Mouse (Mus musculus): Measurements from ENCODE around the gene Pltp. TPM values are rescaled to one million over a fixed set of nuclear protein-coding genes. Genes with fewer than 3 reads are reported as not detected.

Gene Pltp
- total and polyA plus RNA-seq, 3 experiments = 0.85 to 5.5 (median 0.94) TPM

GRCm38 (mm10) chr2:164898008-164898407 is 40.5 kb upstream of the Pltp start:
- Histone ChIP-seq H3K9ac (ENCODE audit: insufficient read depth, low read depth) (no peak overlapping the region), H3K79me2 (replicated peaks; ENCODE audit: control insufficient read depth, extremely low read depth, insufficient read depth, poor library complexity, severe bottlenecking) (no peaks in the 10 kb centered on the region), H3K4me1 (ENCODE audit: control insufficient read depth in 1 of 2, insufficient read depth in 2 of 2) (peaks cover 0 to 5% of the 10 kb centered on the region in 2 experiments; a peak in 1 of 4 replicates), H3K4me3 (replicated peaks in 1 of 3; ENCODE audit: low read depth in 2 of 3, low read length in 2 of 3, poor library complexity in 1 of 3) (no peak overlapping the region), H3K4me2 (ENCODE audit: insufficient read depth, low read depth, poor library complexity, severe bottlenecking) (no peak overlapping the region), H3K36me3 (replicated peaks in 1 of 2; ENCODE audit: control insufficient read depth in 1 of 2, insufficient read depth in 1 of 2, low read length in 1 of 2) (peaks cover 98 to 100% of the 10 kb centered on the region in 2 experiments), H3K27ac (ENCODE audit: insufficient read depth, low read depth) (no peak overlapping the region), H3K9me3 (replicated peaks; ENCODE audit: low read length) (no peaks in the 10 kb centered on the region), H3K27me3 (replicated peaks) (no peaks in the 10 kb centered on the region)
- in situ Hi-C loops (cut with MboI; ENCODE audit: low pct_ligation_motif_present, low pct_unique_long_range_greater_than_20kb, low sequenced_read_pairs) (no loop called here), dilution Hi-C loops (cut with MboI; ENCODE audit: extremely low pct_ligation_motif_present, extremely low pct_unique_long_range_greater_than_20kb, low sequenced_read_pairs) (no loop called here)
- no peak for DNase-seq (ENCODE audit: extremely low read depth)
- no peak for TF ChIP-seq UBTF (IDR thresholded peaks at IDR 0.05; ENCODE audit: low read depth, low read length)
- no peak for TF ChIP-seq NELFE (IDR thresholded peaks at IDR 0.05; ENCODE audit: low read depth, low read length)
- TF ChIP-seq IRF4 (IDR thresholded peaks at IDR 0.05; ENCODE audit: low read depth, low read length) = no peak
- TF ChIP-seq TBP (conservative IDR thresholded peaks at IDR 0.05; ENCODE audit: low read depth, low read length) = no peak
- no peak for TF ChIP-seq SMC3 (IDR thresholded peaks at IDR 0.05; ENCODE audit: low read depth, low read length)
- TF ChIP-seq HCFC1 (IDR thresholded peaks at IDR 0.05; ENCODE audit: low read depth, low read length) = no peak
- no peak for TF ChIP-seq EP300 (IDR thresholded peaks at IDR 0.05; ENCODE audit: low read length)
- TF ChIP-seq GABPA (IDR thresholded peaks at IDR 0.05; ENCODE audit: insufficient replicate concordance, low read depth, low read length) = no peak
- TF ChIP-seq MEF2A (IDR thresholded peaks at IDR 0.05; ENCODE audit: borderline replicate concordance, low read depth, low read length) = no peak
- TF ChIP-seq JUND (conservative IDR thresholded peaks at IDR 0.05; ENCODE audit: low read depth, low read length) = no peak
- TF ChIP-seq CHD2 (IDR thresholded peaks at IDR 0.05; ENCODE audit: low read length) = no peak
- no peak for TF ChIP-seq ETS1 (conservative IDR thresholded peaks at IDR 0.05; ENCODE audit: low read depth, low read length)
- no peak for TF ChIP-seq MAX (IDR thresholded peaks at IDR 0.05; ENCODE audit: low read length)
- TF ChIP-seq ZNF384 (IDR thresholded peaks at IDR 0.05; ENCODE audit: low read depth, low read length) = no peak
- no peak for TF ChIP-seq MYC (IDR thresholded peaks at IDR 0.05; ENCODE audit: low read depth, low read length)

DNA sequence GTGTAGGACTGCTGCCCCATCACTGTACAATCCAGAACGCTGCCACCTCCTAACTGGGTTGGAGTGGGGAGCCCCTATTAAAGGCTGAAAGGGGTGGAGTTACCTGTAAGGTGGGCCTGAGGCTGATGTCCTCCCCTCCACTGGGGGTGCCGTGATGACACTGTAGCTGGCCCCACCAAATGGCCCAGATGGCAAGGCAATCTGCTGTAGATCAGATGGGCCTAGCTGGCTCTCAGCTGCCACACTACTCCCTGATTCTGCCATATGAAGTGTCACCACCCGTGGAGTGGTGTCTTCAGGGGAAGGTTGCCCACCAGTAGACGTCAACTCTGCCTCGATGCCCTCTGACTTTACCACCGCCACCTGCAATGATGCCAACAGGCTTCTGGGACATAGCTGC is 38.4 kb upstream of the Pltp start:
- H3K36me3 ChIP-seq (replicated peaks in 1 of 2; ENCODE audit: control insufficient read depth in 1 of 2, insufficient read depth in 1 of 2, low read length in 1 of 2) = peaks cover 98 to 100% of the 10 kb centered on the region in 2 experiments
- no peak overlapping the region for H3K4me3 ChIP-seq (replicated peaks in 1 of 3; ENCODE audit: low read depth in 2 of 3, low read length in 2 of 3, poor library complexity in 1 of 3)
- TF ChIP-seq SMC3 (IDR thresholded peaks at IDR 0.05; ENCODE audit: low read depth, low read length) (no peak), UBTF (IDR thresholded peaks at IDR 0.05; ENCODE audit: low read depth, low read length) (no peak), MAX (IDR thresholded peaks at IDR 0.05; ENCODE audit: low read length) (no peak)
- dilution Hi-C loops (cut with MboI; ENCODE audit: extremely low pct_ligation_motif_present, extremely low pct_unique_long_range_greater_than_20kb, low sequenced_read_pairs) = no loop called here
- in situ Hi-C loops (cut with MboI; ENCODE audit: low pct_ligation_motif_present, low pct_unique_long_range_greater_than_20kb, low sequenced_read_pairs) = no loop called here
- no peaks in the 10 kb centered on the region for H3K27me3 ChIP-seq (replicated peaks)
- no peak overlapping the region for H3K4me2 ChIP-seq (ENCODE audit: insufficient read depth, low read depth, poor library complexity, severe bottlenecking)
- H3K9ac ChIP-seq (ENCODE audit: insufficient read depth, low read depth) = no peak overlapping the region
- DNase-seq (ENCODE audit: extremely low read depth) = no peak
- H3K79me2 ChIP-seq (replicated peaks; ENCODE audit: control insufficient read depth, extremely low read depth, insufficient read depth, poor library complexity, severe bottlenecking) = no peaks in the 10 kb centered on the region
- no peak overlapping the region for H3K27ac ChIP-seq (ENCODE audit: insufficient read depth, low read depth)
- H3K4me1 ChIP-seq (ENCODE audit: control insufficient read depth in 1 of 2, insufficient read depth in 2 of 2) = peaks cover 0 to 5% of the 10 kb centered on the region in 2 experiments; a peak in 1 of 4 replicates
- no peaks in the 10 kb centered on the region for H3K9me3 ChIP-seq (replicated peaks; ENCODE audit: low read length)
